ENCODE assay signal across 15 mouse cellular contexts in genomic region chr7:130543181-130543580, GRCm38 (mm10).
"Had no signal": no experiment of that assay in that cellular context is flagged by ENCODE, and none has a peak within 500 bp of the region (broad histone marks: within the 10 kb centered on the region; RNA-seq: fewer than 3 reads in every experiment).

No protein-coding gene starts in this region.

- H3K4me2 ChIP-seq: neural tube, embryonic 15.5 days; stomach, embryonic 15.5 days had no signal

- H3K9ac ChIP-seq: neural tube, embryonic 15.5 days; stomach, embryonic 15.5 days had no signal

- H3K27me3 ChIP-seq: neural tube, embryonic 15.5 days; stomach, embryonic 15.5 days had no signal

- DNase-seq: retina, postnatal 1 day; right cerebral cortex, adult 18-20 months; right cerebral cortex, postnatal 14 days; right cerebral cortex, postnatal 25 days; right cerebral cortex, postnatal 4 days; spleen, adult 18-20 months; thymus, adult 18-20 months; thymus, adult 2 months; thymus, postnatal 14 days; thymus, postnatal 25 days; thymus, postnatal 36 days; thymus, postnatal 4 days had no signal

- H3K27ac ChIP-seq: neural tube, embryonic 15.5 days; stomach, embryonic 15.5 days; stomach, postnatal 0 days had no signal

- H3K9me3 ChIP-seq: neural tube, embryonic 15.5 days; stomach, embryonic 15.5 days had no signal

- H3K4me3 ChIP-seq: neural tube, embryonic 15.5 days; stomach, embryonic 15.5 days had no signal
